Mouse (Mus musculus): Measurements from ENCODE around the gene Cenpt. TPM values are rescaled to one million over a fixed set of nuclear protein-coding genes. Genes with fewer than 3 reads are reported as not detected.
A peak's percentile ranks its signal among the peaks of the same experiment; 100 is the strongest.
"Not testable (repeated sequence)": the region's sequence is repeated elsewhere in the genome, so short reads cannot be mapped to it uniquely, and the experiment has no call there.

Cenpt gene
- total and polyA plus RNA-seq, 3 experiments = 12.7 to 31.4 (median 14.6) TPM

DNA sequence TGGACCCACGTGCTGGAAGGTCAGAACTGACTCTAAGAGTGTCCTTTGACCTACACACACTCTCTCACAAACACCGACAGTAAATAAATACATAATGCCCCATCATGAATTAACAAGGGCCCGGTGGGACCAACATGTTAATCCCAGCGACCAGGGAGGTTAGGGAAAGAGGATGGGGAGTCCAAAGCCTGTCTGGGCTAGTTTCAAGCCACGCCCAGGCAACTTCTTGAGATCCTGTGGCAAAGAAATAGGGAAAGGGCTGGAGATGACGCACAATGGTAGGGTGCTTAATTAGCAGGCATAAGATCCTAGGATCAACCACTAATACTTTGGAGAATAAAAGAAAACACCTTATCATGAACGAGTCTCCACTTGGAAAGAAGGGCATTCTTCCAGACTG, 2.5 kb downstream of the Cenpt start:
- Histone ChIP-seq H3K27me3 (ENCODE audit: insufficient read depth, low read length) (no peaks in the 10 kb centered on the region), H3K4me1 (ENCODE audit: insufficient read depth, low read depth, low read length) (peaks cover 26% of the 10 kb centered on the region), H3K4me3 (ENCODE audit: low read depth, low read length) (peak overlapping the region; percentile 57; the same call in 1 of the 2 replicates), H3K9me3 (replicated peaks) (no peaks in the 10 kb centered on the region), H3K36me3 (replicated peaks) (peaks cover 45% of the 10 kb centered on the region)
- ATAC-seq (ENCODE audit: extremely low read depth, insufficient number of reproducible peaks, low FRiP score, poor library complexity, severe bottlenecking) (no peak), DNase-seq (ENCODE audit: low spot score) (no peak)
- TF ChIP-seq GATA1 (IDR thresholded peaks at IDR 0.05; ENCODE audit: borderline replicate concordance, low read length) (no peak), TAL1 (conservative IDR thresholded peaks at IDR 0.05; ENCODE audit: low read depth, low read length) (no peak), CTCF (IDR thresholded peaks at IDR 0.05; ENCODE audit: low read depth, low read length) (no peak), GATA2 (IDR thresholded peaks at IDR 0.05; ENCODE audit: borderline replicate concordance, low read depth, low read length) (no peak)

DNA sequence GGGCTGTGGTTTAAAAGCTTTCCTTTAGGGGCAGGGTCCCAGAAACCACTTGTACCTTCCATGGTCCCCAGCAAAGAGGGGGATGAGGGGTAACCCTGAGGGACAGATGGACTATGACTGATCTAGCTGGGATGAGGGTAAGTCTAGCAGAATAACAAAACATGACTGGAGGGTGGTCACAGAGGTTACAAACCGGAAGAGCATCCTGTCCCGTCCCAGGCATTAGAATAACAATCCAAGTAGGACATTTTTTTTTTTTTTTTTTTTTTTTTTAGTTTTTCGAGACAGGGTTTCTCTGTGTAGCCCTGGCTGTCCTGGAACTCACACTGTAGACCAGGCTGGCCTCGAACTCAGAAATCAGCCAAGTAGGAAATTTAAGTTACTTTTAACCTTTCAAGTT, 3.1 kb downstream of the Cenpt start:
- DNase-seq (ENCODE audit: low spot score) = no peak
- Histone ChIP-seq H3K9me3 (replicated peaks) (no peaks in the 10 kb centered on the region), H3K27me3 (ENCODE audit: insufficient read depth, low read length) (no peaks in the 10 kb centered on the region), H3K4me3 (ENCODE audit: low read depth, low read length) (no peak overlapping the region), H3K36me3 (replicated peaks) (peaks cover 51% of the 10 kb centered on the region), H3K4me1 (ENCODE audit: insufficient read depth, low read depth, low read length) (peaks cover 21% of the 10 kb centered on the region)
- ATAC-seq (ENCODE audit: extremely low read depth, insufficient number of reproducible peaks, low FRiP score, poor library complexity, severe bottlenecking) = no peak
- no peak for TF ChIP-seq GATA2 (IDR thresholded peaks at IDR 0.05; ENCODE audit: borderline replicate concordance, low read depth, low read length)
- TF ChIP-seq POLR2AphosphoS5 (IDR thresholded peaks at IDR 0.05; ENCODE audit: insufficient replicate concordance, low read depth, low read length) = no peak
- no peak for TF ChIP-seq CTCF (IDR thresholded peaks at IDR 0.05; ENCODE audit: low read depth, low read length)
- no peak for TF ChIP-seq TAL1 (conservative IDR thresholded peaks at IDR 0.05; ENCODE audit: low read depth, low read length)
- no peak for TF ChIP-seq GATA1 (IDR thresholded peaks at IDR 0.05; ENCODE audit: borderline replicate concordance, low read length)

DNA sequence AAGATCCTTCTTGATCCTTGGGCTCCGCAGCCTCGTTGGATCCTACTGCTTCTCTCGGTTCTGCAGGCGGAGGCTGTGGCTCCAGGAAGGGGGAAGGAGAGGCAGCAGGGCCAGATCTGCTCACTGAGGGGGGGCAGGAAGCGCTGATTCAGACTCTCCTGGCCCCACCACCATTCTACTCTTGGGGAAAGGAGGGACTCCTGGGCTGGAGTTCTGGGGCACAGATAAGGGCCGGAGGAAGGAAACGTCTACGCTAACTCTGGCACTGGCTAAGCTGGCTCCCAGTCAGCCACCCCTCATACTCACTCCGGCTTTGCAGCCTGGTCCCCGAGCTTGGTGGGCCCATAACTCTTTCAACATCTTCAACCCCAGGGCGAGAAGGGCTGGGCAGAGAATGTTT, 6.4 kb downstream of the Cenpt start:
- peaks cover 75% of the 10 kb centered on the region for H3K36me3 ChIP-seq (replicated peaks)
- H3K27me3 ChIP-seq (ENCODE audit: insufficient read depth, low read length) = no peaks in the 10 kb centered on the region
- DNase-seq (ENCODE audit: low spot score) (no peak), ATAC-seq (ENCODE audit: extremely low read depth, insufficient number of reproducible peaks, low FRiP score, poor library complexity, severe bottlenecking) (no peak)
- no peak for TF ChIP-seq TAL1 (conservative IDR thresholded peaks at IDR 0.05; ENCODE audit: low read depth, low read length)
- no peak for TF ChIP-seq GATA2 (IDR thresholded peaks at IDR 0.05; ENCODE audit: borderline replicate concordance, low read depth, low read length)
- no peak for TF ChIP-seq POLR2AphosphoS5 (IDR thresholded peaks at IDR 0.05; ENCODE audit: insufficient replicate concordance, low read depth, low read length)
- no peak for TF ChIP-seq GATA1 (IDR thresholded peaks at IDR 0.05; ENCODE audit: borderline replicate concordance, low read length)
- TF ChIP-seq CTCF (IDR thresholded peaks at IDR 0.05; ENCODE audit: low read depth, low read length) = no peak
- H3K9me3 ChIP-seq (replicated peaks) = no peaks in the 10 kb centered on the region
- H3K4me3 ChIP-seq (ENCODE audit: low read depth, low read length) = no peak overlapping the region
- peaks cover 12% of the 10 kb centered on the region for H3K4me1 ChIP-seq (ENCODE audit: insufficient read depth, low read depth, low read length)

DNA sequence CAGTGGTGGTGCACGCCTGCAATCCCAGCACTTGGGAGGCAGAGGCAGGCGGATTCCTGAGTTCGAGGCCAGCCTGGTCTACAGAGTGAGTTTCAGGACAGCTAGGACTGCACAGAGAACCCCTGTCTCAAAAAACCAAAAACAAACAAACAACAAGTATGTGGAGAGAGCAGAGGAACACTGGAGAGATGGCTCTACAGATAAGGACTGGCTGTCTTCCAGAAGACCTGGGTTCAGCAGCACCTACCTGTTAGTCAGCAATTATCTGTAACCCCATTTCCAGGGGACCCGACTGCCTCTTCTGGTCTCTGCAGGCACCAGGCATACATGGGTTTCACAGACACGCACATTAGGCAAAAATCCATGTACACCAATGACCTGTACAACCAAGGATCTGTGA, 13.9 kb downstream of the Cenpt start:
- Histone ChIP-seq H3K27me3 (ENCODE audit: insufficient read depth, low read length) (no peaks in the 10 kb centered on the region), H3K4me1 (ENCODE audit: insufficient read depth, low read depth, low read length) (peaks cover 31% of the 10 kb centered on the region), H3K4me3 (ENCODE audit: low read depth, low read length) (no peak overlapping the region), H3K9me3 (replicated peaks) (0 out of 2 replicates have a peak, but pooled peaks cover 4% of the 10 kb centered on the region), H3K36me3 (replicated peaks) (peaks cover 24% of the 10 kb centered on the region)
- no peak for DNase-seq (ENCODE audit: low spot score)
- no peak for TF ChIP-seq CTCF (IDR thresholded peaks at IDR 0.05; ENCODE audit: low read depth, low read length)
- no peak for TF ChIP-seq POLR2AphosphoS5 (IDR thresholded peaks at IDR 0.05; ENCODE audit: insufficient replicate concordance, low read depth, low read length)
- TF ChIP-seq GATA2 (IDR thresholded peaks at IDR 0.05; ENCODE audit: borderline replicate concordance, low read depth, low read length) = no peak
- TF ChIP-seq GATA1 (IDR thresholded peaks at IDR 0.05; ENCODE audit: borderline replicate concordance, low read length) = no peak
- no peak for TF ChIP-seq TAL1 (conservative IDR thresholded peaks at IDR 0.05; ENCODE audit: low read depth, low read length)
- ATAC-seq (ENCODE audit: extremely low read depth, insufficient number of reproducible peaks, low FRiP score, poor library complexity, severe bottlenecking) = no peak

DNA sequence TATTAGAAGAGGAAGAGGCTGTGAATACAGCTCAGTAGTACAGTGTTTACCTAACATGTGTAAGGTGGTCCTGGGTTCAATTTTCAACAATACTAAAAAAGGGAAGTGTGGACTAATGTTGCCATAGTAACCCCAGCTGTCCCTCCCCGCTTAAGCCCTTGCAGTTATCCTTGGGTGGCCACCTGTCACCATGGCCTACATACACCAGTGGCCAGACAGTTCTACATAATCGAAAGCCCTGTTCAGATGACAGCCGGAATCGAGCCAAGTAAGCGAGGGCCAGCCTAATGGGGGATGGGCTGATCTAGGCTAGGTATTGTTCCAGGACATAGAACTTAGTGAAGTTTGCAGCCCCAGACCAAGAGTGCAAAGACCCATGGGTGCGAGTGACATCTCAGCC, 16.1 kb downstream of the Cenpt start:
- no peak for TF ChIP-seq TAL1 (conservative IDR thresholded peaks at IDR 0.05; ENCODE audit: low read depth, low read length)
- TF ChIP-seq GATA2 (IDR thresholded peaks at IDR 0.05; ENCODE audit: borderline replicate concordance, low read depth, low read length) = no peak
- TF ChIP-seq POLR2AphosphoS5 (IDR thresholded peaks at IDR 0.05; ENCODE audit: insufficient replicate concordance, low read depth, low read length) = no peak
- TF ChIP-seq GATA1 (IDR thresholded peaks at IDR 0.05; ENCODE audit: borderline replicate concordance, low read length) = no peak
- TF ChIP-seq CTCF (IDR thresholded peaks at IDR 0.05; ENCODE audit: low read depth, low read length) = no peak
- DNase-seq (ENCODE audit: low spot score) (no peak), ATAC-seq (ENCODE audit: extremely low read depth, insufficient number of reproducible peaks, low FRiP score, poor library complexity, severe bottlenecking) (no peak)
- Histone ChIP-seq H3K36me3 (replicated peaks) (peaks cover 11% of the 10 kb centered on the region), H3K27me3 (ENCODE audit: insufficient read depth, low read length) (peaks cover 3% of the 10 kb centered on the region; the same call in 1 of the 2 replicates), H3K4me3 (ENCODE audit: low read depth, low read length) (no peak overlapping the region), H3K4me1 (ENCODE audit: insufficient read depth, low read depth, low read length) (peaks cover 31% of the 10 kb centered on the region), H3K9me3 (replicated peaks) (0 out of 2 replicates have a peak, but pooled peaks cover 4% of the 10 kb centered on the region)

DNA sequence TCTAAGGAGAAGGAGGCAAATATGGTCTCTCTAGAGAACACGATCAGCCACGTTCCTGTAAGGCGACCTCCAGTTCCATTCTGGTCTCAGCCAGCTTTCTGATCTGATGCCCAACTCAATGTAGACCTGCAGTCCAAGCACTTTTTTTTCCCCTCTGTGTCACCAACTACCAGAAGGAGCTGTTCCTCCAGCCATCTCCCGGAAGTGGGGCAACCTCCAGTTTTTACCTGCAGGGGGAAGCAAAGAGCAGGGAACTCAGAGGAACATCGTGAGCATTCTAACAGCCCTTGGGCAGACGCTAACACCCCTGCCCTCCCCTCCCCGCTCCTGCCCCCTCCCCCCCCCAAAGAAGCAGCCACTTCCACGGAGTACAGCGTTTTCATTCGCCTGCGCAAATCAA, 17.8 kb downstream of the Cenpt start:
- ATAC-seq (ENCODE audit: extremely low read depth, insufficient number of reproducible peaks, low FRiP score, poor library complexity, severe bottlenecking) (peak; percentile 63), DNase-seq (ENCODE audit: low spot score) (peak; percentile 31)
- no peak for TF ChIP-seq GATA1 (IDR thresholded peaks at IDR 0.05; ENCODE audit: borderline replicate concordance, low read length)
- peak; percentile 45 for TF ChIP-seq CTCF (IDR thresholded peaks at IDR 0.05; ENCODE audit: low read depth, low read length)
- TF ChIP-seq POLR2AphosphoS5 (IDR thresholded peaks at IDR 0.05; ENCODE audit: insufficient replicate concordance, low read depth, low read length) = no peak
- Histone ChIP-seq H3K36me3 (replicated peaks) (no peaks in the 10 kb centered on the region), H3K9me3 (replicated peaks) (no peaks in the 10 kb centered on the region), H3K27me3 (ENCODE audit: insufficient read depth, low read length) (peaks cover 3% of the 10 kb centered on the region; the same call in 1 of the 2 replicates), H3K4me1 (ENCODE audit: insufficient read depth, low read depth, low read length) (peaks cover 31% of the 10 kb centered on the region), H3K4me3 (ENCODE audit: low read depth, low read length) (no peak overlapping the region; the same call in 1 of the 2 replicates)

DNA sequence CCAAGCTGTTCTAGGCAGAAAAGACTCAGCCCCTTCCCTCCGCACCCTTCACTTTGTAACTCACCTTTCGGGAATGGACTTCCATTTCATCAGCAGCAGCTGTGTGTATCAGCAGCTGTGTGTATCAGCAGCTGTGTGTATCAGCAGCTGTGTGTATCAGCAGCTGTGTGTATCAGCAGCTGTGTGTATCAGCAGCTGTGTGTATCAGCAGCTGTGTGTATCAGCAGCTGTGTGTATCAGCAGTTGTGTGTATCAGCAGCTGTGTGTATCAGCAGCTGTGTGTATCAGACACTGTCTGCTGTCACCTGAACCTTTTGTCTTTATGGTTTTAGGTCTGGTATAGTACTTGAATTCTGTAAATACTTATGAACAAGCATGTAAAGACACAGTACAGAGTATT, 19.3 kb downstream of the Cenpt start:
- peaks cover 27% of the 10 kb centered on the region for H3K4me1 ChIP-seq (ENCODE audit: insufficient read depth, low read depth, low read length)
- not testable (repeated sequence) for H3K27me3 ChIP-seq (ENCODE audit: insufficient read depth, low read length); H3K9me3 ChIP-seq (replicated peaks); ATAC-seq (ENCODE audit: extremely low read depth, insufficient number of reproducible peaks, low FRiP score, poor library complexity, severe bottlenecking); H3K36me3 ChIP-seq (replicated peaks); H3K4me3 ChIP-seq (ENCODE audit: low read depth, low read length); DNase-seq (ENCODE audit: low spot score)

Data from G1E (cell line).